Mouse (Mus musculus): ENCODE results near the gene Ecpas.
A peak's percentile ranks its signal among the peaks of the same experiment; 100 is the strongest.

GRCm38 (mm10) chr4:58912629-58913335, at the start of gene Ecpas:
- TF ChIP-seq POLR2A (IDR thresholded peaks at IDR 0.05; ENCODE audit: borderline replicate concordance, extremely low read depth, low read depth, low read length): peak; percentile 61; the same call in 1 of the 2 replicates
- TF ChIP-seq CTCF (IDR thresholded peaks at IDR 0.05; ENCODE audit: insufficient read depth, low read length): no peak
